Mouse (Mus musculus) cortical plate, adult 2 months (tissue): ENCODE measurements around the gene Kdm5b. TPM values are rescaled to one million over a fixed set of nuclear protein-coding genes. Genes with fewer than 3 reads are reported as not detected.

Experiments used
- H3K27ac ChIP-seq: fragments of 200-500 bp; 2 replicates; pipeline ENCODE4 v1.5.1; 2012; ENCODE audit warnings: low read length, control low read depth, inconsistent platforms; ENCODE audit not compliant: insufficient read depth
- H3K4me1 ChIP-seq: fragments of 200-500 bp; 2 replicates; pipeline ENCODE4 v1.6.1; 2011; ENCODE audit warnings: low read length; ENCODE audit not compliant: control insufficient read depth, insufficient read depth
- H3K4me3 ChIP-seq: fragments of 200-500 bp; 2 replicates; pipeline ENCODE4 v1.5.1; 2011; ENCODE audit warnings: mild to moderate bottlenecking, low read length, control low read depth; ENCODE audit not compliant: insufficient read depth
- CTCF ChIP-seq: fragments of 200-500 bp; IDR thresholded peaks from 2 replicates; pipeline ENCODE4 v1.5.1; 2011; ENCODE audit warnings: mild to moderate bottlenecking, control low read depth, low read length; ENCODE audit not compliant: insufficient read depth; ENCODE audit errors: extremely low read depth
- POLR2A ChIP-seq: fragments of 200-500 bp; IDR thresholded peaks from 2 replicates; pipeline ENCODE4 v1.6.1; 2011; ENCODE audit warnings: mild to moderate bottlenecking, low read length, control low read depth; ENCODE audit not compliant: insufficient read depth; ENCODE audit errors: extremely low read depth
- polyA plus RNA-seq: library from polyadenylated mRNA; depleted of rRNA; stranded (reverse); fragments of >200 nt; gene quantifications from 2 replicates; pipeline ENCODE4 v1.2.3, GENCODE M21; 2012

The Kdm5b gene
- polyA plus RNA-seq, 1 experiment = 26.4 TPM

DNA sequence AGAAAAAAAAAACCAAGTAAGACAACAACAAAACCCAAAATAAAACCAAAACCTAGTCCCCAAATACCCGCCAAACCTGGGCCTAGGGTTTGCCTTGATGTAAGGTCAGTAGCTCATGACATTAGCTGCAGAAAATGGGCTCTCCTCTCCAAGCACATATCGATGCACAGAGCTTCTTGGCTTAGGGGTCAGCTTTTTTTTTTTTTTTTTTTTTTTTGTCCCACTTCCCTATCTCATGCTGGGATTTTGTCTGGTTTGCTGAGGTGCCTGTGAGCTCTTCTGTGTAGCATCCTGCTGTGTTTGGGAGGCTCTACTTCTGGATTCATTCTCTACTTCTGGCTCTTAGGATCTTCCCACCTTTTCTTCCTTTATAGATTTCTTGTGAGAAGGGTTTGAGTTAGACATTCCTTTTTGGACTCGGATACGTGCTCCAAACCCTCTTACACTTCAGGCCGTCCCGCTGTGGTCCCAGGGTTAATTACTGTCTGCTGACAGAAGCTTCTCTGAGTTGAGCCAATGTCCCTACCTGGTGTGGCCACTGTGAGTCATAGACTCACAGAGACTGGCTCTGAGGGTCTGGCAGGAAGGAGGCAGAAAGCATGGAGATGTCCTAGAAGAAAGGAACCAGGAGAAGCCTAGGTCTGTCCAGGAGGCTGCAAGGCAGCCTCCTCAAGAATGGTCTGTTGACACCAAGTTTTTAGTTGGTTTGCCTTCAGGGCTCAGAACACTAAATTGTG lies 17.6 kb downstream of the Kdm5b start:
- no peak overlapping the region for H3K27ac ChIP-seq

DNA sequence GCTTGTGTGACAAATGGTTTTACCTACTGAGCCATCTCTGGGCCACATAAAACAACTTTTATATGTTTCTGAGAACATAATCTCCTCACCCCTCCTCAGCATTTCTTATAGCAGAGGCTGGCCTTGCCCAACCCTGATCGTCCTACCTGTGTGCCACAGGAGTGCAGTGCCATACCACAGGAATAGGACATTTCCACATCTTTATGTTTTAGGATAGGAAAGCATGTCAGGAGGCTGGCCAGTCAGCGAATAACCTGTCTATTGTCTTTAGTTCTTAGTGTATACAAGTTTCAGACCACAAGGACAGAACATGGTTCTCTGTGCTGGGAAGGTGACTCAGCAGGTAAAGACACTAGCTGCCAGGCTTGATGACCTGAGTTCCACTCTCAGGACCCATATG lies 20.8 kb downstream of the Kdm5b start:
- H3K4me3 ChIP-seq = no peak overlapping the region
- peaks cover 2% of the 10 kb centered on the region for H3K4me1 ChIP-seq
- TF ChIP-seq CTCF = no peak
- TF ChIP-seq POLR2A = no peak
- H3K27ac ChIP-seq = no peak overlapping the region

More for the DNA sequence above, 17.6 kb downstream of the Kdm5b start:
- Histone ChIP-seq H3K4me1 (peaks cover 2% of the 10 kb centered on the region), H3K4me3 (no peak overlapping the region)
- TF ChIP-seq POLR2A = no peak
- TF ChIP-seq CTCF = no peak

DNA sequence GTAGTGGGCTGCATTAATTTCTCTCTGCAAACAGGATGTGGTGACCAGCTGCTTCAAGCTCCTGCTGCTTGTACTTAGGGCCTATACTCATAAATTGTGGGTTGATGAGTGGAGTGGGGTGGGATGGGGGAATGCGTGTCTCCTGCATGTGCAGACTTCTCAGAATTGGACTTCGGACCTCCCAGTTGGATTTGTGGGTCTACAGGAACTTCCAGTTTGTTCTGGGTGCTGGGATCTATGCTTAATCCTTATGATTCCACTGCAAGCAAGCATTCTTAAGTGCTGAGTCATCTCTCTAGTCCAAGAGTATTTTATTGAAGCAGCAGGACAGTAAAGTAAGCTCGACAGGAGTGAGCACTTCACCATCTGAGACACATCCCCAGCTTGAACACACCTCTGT lies 23.6 kb downstream of the Kdm5b start:
- Histone ChIP-seq H3K27ac (no peak overlapping the region), H3K4me1 (no peaks in the 10 kb centered on the region; the same call in none of the 2 replicates), H3K4me3 (no peak overlapping the region)
- TF ChIP-seq POLR2A (no peak), CTCF (no peak)

DNA sequence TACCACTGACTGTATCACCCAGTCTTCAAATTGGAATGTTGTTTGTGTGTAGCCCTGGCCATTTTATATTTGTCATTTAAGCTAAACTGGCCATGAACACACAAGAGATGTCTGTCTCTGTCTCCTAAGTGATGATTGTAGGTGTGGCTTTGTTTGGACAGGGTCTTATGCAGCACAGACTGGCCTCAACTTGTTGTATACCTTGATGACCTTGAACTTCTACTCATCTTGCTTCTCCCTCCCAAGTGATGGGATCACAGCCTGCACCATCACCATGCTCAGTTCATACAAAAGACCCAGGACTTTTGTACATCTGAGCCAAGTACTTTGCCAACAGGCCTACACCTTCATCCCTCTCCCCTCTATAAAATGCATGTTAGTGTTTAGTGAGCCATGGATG lies 29.7 kb downstream of the Kdm5b start:
- H3K27ac ChIP-seq = no peak overlapping the region
- no peak for TF ChIP-seq CTCF
- no peak for TF ChIP-seq POLR2A
- no peak overlapping the region for H3K4me3 ChIP-seq
- no peaks in the 10 kb centered on the region for H3K4me1 ChIP-seq

DNA sequence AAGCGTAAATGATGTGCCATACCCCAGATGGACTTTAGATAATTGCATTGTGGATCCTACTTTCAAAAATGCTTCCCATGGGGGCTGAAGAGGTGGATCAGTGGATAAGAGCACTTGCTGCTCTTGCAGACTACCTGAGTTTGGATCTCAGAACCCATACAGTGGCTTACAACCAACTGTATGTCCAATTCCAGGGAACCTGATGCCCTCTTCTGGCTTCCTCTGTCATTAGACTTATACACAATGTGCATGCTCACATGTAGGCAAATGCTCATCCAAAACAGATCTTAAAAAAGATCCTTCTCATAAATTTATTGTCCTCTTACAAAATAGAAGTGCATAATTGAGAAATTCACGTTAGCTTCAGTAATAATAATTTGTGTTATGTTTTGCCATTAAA lies 31.8 kb downstream of the Kdm5b start:
- no peak overlapping the region for H3K27ac ChIP-seq
- no peak overlapping the region for H3K4me3 ChIP-seq
- TF ChIP-seq CTCF = no peak
- TF ChIP-seq POLR2A = no peak
- no peaks in the 10 kb centered on the region for H3K4me1 ChIP-seq

DNA sequence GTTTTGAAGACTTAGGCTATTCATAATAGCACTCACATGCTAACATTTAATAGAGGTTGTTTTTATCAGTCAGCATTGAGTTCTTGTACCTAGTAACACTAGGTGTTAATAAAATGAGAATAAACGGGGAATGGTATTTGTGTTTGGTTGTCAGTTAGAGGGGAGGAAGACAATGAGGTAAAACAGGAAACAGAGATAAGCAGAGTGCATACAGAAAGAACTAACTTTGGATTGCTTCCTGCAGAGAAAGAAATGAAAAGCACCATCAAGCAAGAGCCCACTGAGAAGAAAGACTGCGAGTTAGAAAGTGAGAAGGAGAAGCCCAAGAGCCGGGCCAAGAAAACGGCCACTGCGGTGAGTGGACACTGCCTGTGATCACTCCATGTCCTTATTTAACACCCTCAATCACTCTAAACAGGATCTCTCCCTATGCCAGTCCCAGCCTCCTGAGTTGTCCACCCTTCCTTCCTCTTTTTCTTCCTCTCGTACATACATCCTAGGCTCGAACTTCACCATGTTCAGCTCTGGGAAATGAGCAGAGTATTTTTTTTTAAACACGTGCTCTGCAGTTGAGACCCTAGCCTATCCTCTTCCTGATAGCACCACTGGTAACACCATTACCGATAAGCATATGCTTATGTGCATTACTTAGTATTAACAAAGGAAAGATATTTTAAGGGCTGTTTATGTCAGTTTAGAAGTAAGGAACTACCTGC lies 37.5 kb downstream of the Kdm5b start:
- Histone ChIP-seq H3K4me3 (no peak overlapping the region), H3K4me1 (no peaks in the 10 kb centered on the region), H3K27ac (no peak overlapping the region)
- TF ChIP-seq CTCF (no peak), POLR2A (no peak)

DNA sequence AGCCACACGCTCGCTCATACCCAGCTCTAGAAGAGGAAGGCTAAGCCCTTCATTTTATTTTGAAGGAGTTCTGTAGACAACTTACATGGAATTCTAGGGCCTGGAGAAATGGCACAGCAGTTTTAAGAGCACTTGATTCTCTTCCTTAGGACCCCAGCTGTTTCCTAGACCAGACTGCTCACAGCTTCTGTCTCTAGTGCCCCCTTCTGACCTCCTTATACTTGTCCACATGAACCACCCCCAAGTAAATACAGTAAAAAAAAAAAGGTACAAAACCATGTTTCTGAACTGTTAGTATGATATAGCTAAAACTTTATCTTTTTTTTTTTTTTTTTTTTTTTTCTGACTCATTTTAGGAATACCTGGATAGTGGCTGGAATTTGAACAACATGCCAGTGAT lies 44.1 kb downstream of the Kdm5b start:
- Histone ChIP-seq H3K4me3 (no peak overlapping the region), H3K27ac (no peak overlapping the region), H3K4me1 (no peaks in the 10 kb centered on the region)
- TF ChIP-seq CTCF (no peak), POLR2A (no peak)

DNA sequence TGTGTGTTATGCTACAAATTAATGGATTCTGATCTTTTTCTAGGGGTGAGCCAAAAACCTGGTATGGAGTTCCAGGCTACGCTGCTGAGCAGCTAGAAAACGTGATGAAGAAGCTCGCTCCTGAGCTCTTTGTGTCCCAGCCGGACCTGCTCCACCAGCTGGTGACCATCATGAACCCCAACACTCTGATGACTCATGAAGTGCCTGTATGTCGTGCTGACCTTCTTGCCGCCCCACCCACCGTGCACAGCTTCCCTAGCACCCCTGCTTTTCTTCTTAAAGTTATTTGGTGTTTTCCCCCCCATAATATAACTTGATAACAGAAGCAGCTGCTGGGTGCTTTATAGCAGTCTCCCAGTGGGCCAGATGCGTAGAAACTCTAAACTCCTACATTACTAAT lies 45.7 kb downstream of the Kdm5b start:
- no peaks in the 10 kb centered on the region for H3K4me1 ChIP-seq
- no peak overlapping the region for H3K27ac ChIP-seq
- no peak overlapping the region for H3K4me3 ChIP-seq
- TF ChIP-seq CTCF = no peak
- no peak for TF ChIP-seq POLR2A

DNA sequence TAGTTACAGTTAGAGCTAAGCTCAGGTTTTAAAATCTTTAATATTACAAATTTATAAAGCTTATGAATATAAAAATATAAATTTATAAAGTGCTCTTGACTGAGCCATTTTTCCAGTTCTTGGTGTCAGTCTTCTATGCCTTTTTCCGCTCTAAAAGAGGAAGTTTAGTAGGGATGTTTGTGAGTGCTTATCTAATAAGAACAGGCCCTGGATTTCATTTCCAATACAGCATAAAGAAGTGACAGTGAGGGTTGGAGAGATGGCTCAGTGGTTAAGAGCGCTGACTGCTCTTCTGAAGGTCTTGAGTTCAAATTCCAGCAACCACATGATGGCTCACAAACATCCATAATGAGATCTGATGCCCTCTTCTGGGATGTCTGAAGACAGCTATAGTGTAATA lies 46.4 kb downstream of the Kdm5b start:
- no peak overlapping the region for H3K27ac ChIP-seq

DNA sequence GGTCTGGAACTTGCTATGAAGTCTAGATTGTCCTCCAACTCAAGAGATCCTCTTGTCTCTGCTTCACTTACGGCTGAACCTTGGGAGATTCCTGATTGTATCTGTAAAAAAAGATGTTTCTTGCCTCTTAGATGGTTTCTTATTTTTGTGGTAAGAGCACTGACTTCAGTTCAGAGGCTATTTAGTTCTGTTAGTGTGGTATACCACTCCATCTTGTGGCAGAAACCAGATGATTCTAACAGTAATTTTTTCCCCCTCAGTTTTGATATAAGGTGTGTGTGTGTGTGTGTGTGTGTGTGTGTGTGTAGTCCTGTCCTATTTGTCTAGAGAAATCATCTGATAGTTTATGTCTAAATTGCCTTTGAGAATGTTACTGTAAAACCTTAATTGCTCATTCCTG lies 47.3 kb downstream of the Kdm5b start:
- no peak overlapping the region for H3K4me3 ChIP-seq
- no peak overlapping the region for H3K27ac ChIP-seq
- H3K4me1 ChIP-seq = no peaks in the 10 kb centered on the region
- no peak for TF ChIP-seq CTCF
- no peak for TF ChIP-seq POLR2A

More for the DNA sequence above, 46.4 kb downstream of the Kdm5b start:
- Histone ChIP-seq H3K4me3 (no peak overlapping the region), H3K4me1 (no peaks in the 10 kb centered on the region)
- TF ChIP-seq POLR2A (no peak), CTCF (no peak)
